Mouse (Mus musculus) limb, embryonic 13.5 days (tissue): Measurements from ENCODE around the gene Smad1. TPM values are rescaled to one million over a fixed set of nuclear protein-coding genes. Genes with fewer than 3 reads are reported as not detected.

Experiments
- ATAC-seq: fragments of 200-750 bp; cut with Nextera tagmentation; 2 replicates; pipeline ENCODE4 v1.8.0; 2017; ENCODE audit warnings: low read depth, moderate number of reproducible peaks, moderate TSS enrichment; ENCODE audit not compliant: low FRiP score
- H3K27ac ChIP-seq: fragments of 300-500 bp; sonication (generic); 2 replicates; pipeline ENCODE4 v1.5.1; 2015; ENCODE audit warnings: inconsistent platforms, mild to moderate bottlenecking, moderate library complexity
- H3K27me3 ChIP-seq: fragments of 300-500 bp; sonication (generic); 2 replicates; pipeline ENCODE4 v1.6.1; 2015; ENCODE audit warnings: mild to moderate bottlenecking, inconsistent platforms
- H3K36me3 ChIP-seq: fragments of 300-500 bp; sonication (generic); 2 replicates; pipeline ENCODE4 v1.6.1; 2015; ENCODE audit warnings: inconsistent platforms, mild to moderate bottlenecking, moderate library complexity
- H3K4me1 ChIP-seq: fragments of 300-500 bp; sonication (generic); 2 replicates; pipeline ENCODE4 v1.6.1; 2015; ENCODE audit warnings: inconsistent platforms
- H3K4me2 ChIP-seq: fragments of 300-500 bp; sonication (generic); replicated peaks from 2 replicates; pipeline ENCODE4 v1.6.1; 2015; ENCODE audit warnings: inconsistent platforms, mild to moderate bottlenecking, moderate library complexity
- H3K4me3 ChIP-seq: fragments of 300-500 bp; sonication (generic); 2 replicates; pipeline ENCODE4 v1.5.1; 2015; ENCODE audit warnings: moderate library complexity, mild to moderate bottlenecking, inconsistent platforms
- H3K9ac ChIP-seq: fragments of 300-500 bp; sonication (generic); 2 replicates; pipeline ENCODE4 v1.6.1; 2015; ENCODE audit warnings: mild to moderate bottlenecking, inconsistent platforms
- H3K9me3 ChIP-seq: fragments of 300-500 bp; sonication (generic); 2 replicates; pipeline ENCODE4 v1.6.1; 2016; ENCODE audit warnings: inconsistent platforms
- WGBS: fragments of 180-500 bp; shearing (Covaris S2); methylation state at CpG from one replicate; pipeline ENCODE4 v1.1.7; 2015; 5-methylcytosine and 5-hydroxymethylcytosine counted together
- polyA plus RNA-seq: library from polyadenylated mRNA; unstranded; fragments of >200 nt; fragmentation: Nextera tagmentation; extraction: Ambion mirVana; gene quantifications from 2 replicates; pipeline ENCODE4 v1.2.1, GENCODE M21; 2015

Gene Smad1
- polyA plus RNA-seq, 1 experiment from 2014 or later, result 48.2 TPM

GRCm38 (mm10) chr8:79346414-79346813 is 52.9 kb downstream of the Smad1 start:
- Histone ChIP-seq H3K36me3 (peaks cover 67% of the 10 kb centered on the region), H3K27me3 (no peaks in the 10 kb centered on the region), H3K9me3 (no peaks in the 10 kb centered on the region), H3K27ac (no peak overlapping the region), H3K4me2 (no peak overlapping the region), H3K4me3 (no peak overlapping the region), H3K4me1 (peaks cover 19% of the 10 kb centered on the region), H3K9ac (no peak overlapping the region)
- 74% methylated on average over 10 of the region's 10 CpGs for WGBS
- ATAC-seq, result no peak

GRCm38 (mm10) chr8:79345856-79346255 is 53.5 kb downstream of the Smad1 start:
- 65% methylated on average over 6 of the region's 6 CpGs for WGBS
- Histone ChIP-seq H3K9me3 (no peaks in the 10 kb centered on the region), H3K4me3 (no peak overlapping the region), H3K27ac (no peak overlapping the region), H3K36me3 (peaks cover 71% of the 10 kb centered on the region), H3K27me3 (no peaks in the 10 kb centered on the region), H3K4me1 (peaks cover 19% of the 10 kb centered on the region), H3K9ac (no peak overlapping the region), H3K4me2 (no peak overlapping the region)
- no peak for ATAC-seq

- 85% methylated on average over 8 of the region's 8 CpGs for WGBS
- H3K4me3 ChIP-seq, result no peak overlapping the region
- no peak for ATAC-seq
- peaks cover 15% of the 10 kb centered on the region for H3K4me1 ChIP-seq
- no peak overlapping the region for H3K4me2 ChIP-seq
- no peak overlapping the region for H3K9ac ChIP-seq
- H3K27me3 ChIP-seq, result no peaks in the 10 kb centered on the region
- no peaks in the 10 kb centered on the region for H3K9me3 ChIP-seq
- peaks cover 76% of the 10 kb centered on the region for H3K36me3 ChIP-seq
- no peak overlapping the region for H3K27ac ChIP-seq
Measured at GRCm38 (mm10) chr8:79341236-79341635, 58.1 kb downstream of the Smad1 start.

GRCm38 (mm10) chr8:79339555-79339954 is 59.8 kb downstream of the Smad1 start:
- no peaks in the 10 kb centered on the region for H3K9me3 ChIP-seq

GRCm38 (mm10) chr8:79338619-79339018 is 60.7 kb downstream of the Smad1 start:
- ATAC-seq, result no peak
- 90% methylated on average over 10 of the region's 10 CpGs for WGBS
- Histone ChIP-seq H3K27ac (no peak overlapping the region), H3K9me3 (peaks cover 2% of the 10 kb centered on the region; the same call in 1 of the 2 replicates), H3K4me2 (no peak overlapping the region), H3K36me3 (peaks cover 69% of the 10 kb centered on the region), H3K9ac (no peak overlapping the region), H3K4me3 (no peak overlapping the region), H3K4me1 (peaks cover 7% of the 10 kb centered on the region; the same call in 1 of the 2 replicates), H3K27me3 (no peaks in the 10 kb centered on the region)

More at GRCm38 (mm10) chr8:79339555-79339954, 59.8 kb downstream of the Smad1 start:
- H3K27me3 ChIP-seq, result no peaks in the 10 kb centered on the region
- H3K36me3 ChIP-seq, result peaks cover 68% of the 10 kb centered on the region
- 80% methylated on average over 9 of the region's 9 CpGs for WGBS
- H3K27ac ChIP-seq, result no peak overlapping the region
- ATAC-seq, result no peak
- H3K4me2 ChIP-seq, result no peak overlapping the region
- no peak overlapping the region for H3K4me3 ChIP-seq
- peaks cover 15% of the 10 kb centered on the region for H3K4me1 ChIP-seq
- H3K9ac ChIP-seq, result no peak overlapping the region

GRCm38 (mm10) chr8:79332109-79332900 is 67.0 kb downstream of the Smad1 start:
- Histone ChIP-seq H3K27me3 (no peaks in the 10 kb centered on the region), H3K27ac (no peak overlapping the region), H3K9ac (no peak overlapping the region), H3K4me1 (0 out of 2 replicates have a peak, but pooled peaks cover under 1% of the 10 kb centered on the region), H3K36me3 (peaks cover 12% of the 10 kb centered on the region), H3K4me2 (no peak overlapping the region), H3K9me3 (peaks cover 7% of the 10 kb centered on the region), H3K4me3 (no peak overlapping the region)
- no peak for ATAC-seq
- 86% methylated on average over 22 of the region's 22 CpGs for WGBS

GRCm38 (mm10) chr8:79331571-79331970 is 67.7 kb downstream of the Smad1 start:
- Histone ChIP-seq H3K27ac (no peak overlapping the region), H3K4me2 (no peak overlapping the region), H3K9me3 (peaks cover 7% of the 10 kb centered on the region), H3K4me1 (peaks cover 4% of the 10 kb centered on the region; the same call in 1 of the 2 replicates), H3K36me3 (peaks cover 5% of the 10 kb centered on the region; the same call in 1 of the 2 replicates), H3K9ac (no peak overlapping the region), H3K4me3 (no peak overlapping the region), H3K27me3 (no peaks in the 10 kb centered on the region)
- ATAC-seq, result no peak
- 91% methylated on average over 2 of the region's 2 CpGs for WGBS

- Histone ChIP-seq H3K27ac (no peak overlapping the region), H3K27me3 (no peaks in the 10 kb centered on the region), H3K9me3 (peaks cover 7% of the 10 kb centered on the region), H3K4me3 (no peak overlapping the region), H3K4me2 (no peak overlapping the region), H3K9ac (no peak overlapping the region), H3K36me3 (peaks cover 5% of the 10 kb centered on the region; the same call in 1 of the 2 replicates), H3K4me1 (peaks cover 4% of the 10 kb centered on the region; the same call in 1 of the 2 replicates)
- ATAC-seq, result no peak
- 61% methylated on average over 9 of the region's 9 CpGs for WGBS
Measured at GRCm38 (mm10) chr8:79331017-79331416, 68.3 kb downstream of the Smad1 start.

- H3K4me2 ChIP-seq, result no peak overlapping the region
- no peak overlapping the region for H3K4me3 ChIP-seq
- H3K4me1 ChIP-seq, result peaks cover 9% of the 10 kb centered on the region; the same call in 1 of the 2 replicates
- H3K27me3 ChIP-seq, result no peaks in the 10 kb centered on the region
- WGBS, result 85% methylated on average over 2 of the region's 2 CpGs
- peaks cover 7% of the 10 kb centered on the region for H3K9me3 ChIP-seq
- no peak overlapping the region for H3K27ac ChIP-seq
- peaks cover 5% of the 10 kb centered on the region; the same call in 1 of the 2 replicates for H3K36me3 ChIP-seq
- ATAC-seq, result no peak
- no peak overlapping the region for H3K9ac ChIP-seq
Measured at GRCm38 (mm10) chr8:79329735-79330134, 69.6 kb downstream of the Smad1 start.

GRCm38 (mm10) chr8:79329182-79329581 is 70.1 kb downstream of the Smad1 start:
- Histone ChIP-seq H3K27ac (no peak overlapping the region), H3K4me1 (peaks cover 11% of the 10 kb centered on the region; the same call in 1 of the 2 replicates), H3K4me3 (no peak overlapping the region), H3K4me2 (no peak overlapping the region), H3K27me3 (no peaks in the 10 kb centered on the region), H3K9ac (no peak overlapping the region), H3K9me3 (peaks cover 7% of the 10 kb centered on the region), H3K36me3 (peaks cover 5% of the 10 kb centered on the region; the same call in 1 of the 2 replicates)
- 78% methylated on average over 4 of the region's 4 CpGs for WGBS
- ATAC-seq, result no peak

- Histone ChIP-seq H3K27ac (no peak overlapping the region), H3K9me3 (no peaks in the 10 kb centered on the region), H3K4me3 (no peak overlapping the region), H3K4me2 (0 out of 2 replicates have a peak overlapping the region, but pooled peaks have one; percentile 3), H3K4me1 (peaks cover 22% of the 10 kb centered on the region), H3K9ac (no peak overlapping the region), H3K36me3 (no peaks in the 10 kb centered on the region), H3K27me3 (no peaks in the 10 kb centered on the region)
- no peak for ATAC-seq
- WGBS, result 65% methylated on average over 6 of the region's 6 CpGs
Measured at GRCm38 (mm10) chr8:79325510-79325909, 73.8 kb downstream of the Smad1 start.

GRCm38 (mm10) chr8:79324928-79325327 is 74.4 kb downstream of the Smad1 start:
- Histone ChIP-seq H3K4me2 (peak overlapping the region; percentile 3; the same call in 1 of the 2 replicates), H3K27ac (peak overlapping the region; percentile 6; the same call in 1 of the 2 replicates), H3K4me3 (no peak overlapping the region), H3K9me3 (no peaks in the 10 kb centered on the region), H3K36me3 (no peaks in the 10 kb centered on the region), H3K27me3 (no peaks in the 10 kb centered on the region), H3K4me1 (peaks cover 22% of the 10 kb centered on the region), H3K9ac (no peak overlapping the region)
- ATAC-seq, result no peak
- 56% methylated on average over 5 of the region's 5 CpGs for WGBS
